Mouse (Mus musculus) midbrain, embryonic 14.5 days (tissue): ENCODE measurements at regions not wholly inside any gene's neighbourhood (a gene's known extent, or its start where the extent isn't known, plus 50 kb on each side); places are given as distances from the start of the nearest gene placed in this dataset.
A peak's percentile ranks its signal among the peaks of the same experiment; 100 is the strongest.

Experiments
- ATAC-seq: fragments of 200-750 bp; cut with Nextera tagmentation; 2 replicates; pipeline ENCODE4 v1.8.0; 2017; ENCODE audit warnings: moderate number of reproducible peaks, moderate library complexity; ENCODE audit not compliant: low FRiP score, low TSS enrichment
- DNase-seq: peaks from one replicate; pipeline ENCODE4 v3.0.0-alpha.2; 2015
- H3K27ac ChIP-seq: fragments of 300-500 bp; sonication (generic); replicated peaks from 2 replicates; pipeline ENCODE4 v1.5.1; 2014; ENCODE audit warnings: mild to moderate bottlenecking, low read depth, low read length, moderate library complexity
- H3K27me3 ChIP-seq: fragments of 300-500 bp; sonication (generic); 2 replicates; pipeline ENCODE4 v1.6.1; 2014; ENCODE audit warnings: low read length, control low read depth, mixed read lengths; ENCODE audit not compliant: control insufficient read depth, insufficient read depth
- H3K36me3 ChIP-seq: fragments of 300-500 bp; sonication (generic); 2 replicates; pipeline ENCODE4 v1.6.1; 2014; ENCODE audit warnings: low read length, control low read depth; ENCODE audit not compliant: control insufficient read depth, insufficient read depth
- H3K4me1 ChIP-seq: fragments of 300-500 bp; sonication (generic); 2 replicates; pipeline ENCODE4 v1.6.1; 2014; ENCODE audit warnings: mild to moderate bottlenecking, antibody characterized with exemption, low read length, control low read depth; ENCODE audit not compliant: control insufficient read depth, insufficient read depth
- H3K4me2 ChIP-seq: fragments of 300-500 bp; sonication (generic); 2 replicates; pipeline ENCODE4 v1.6.1; 2014; ENCODE audit warnings: mild to moderate bottlenecking, low read length, moderate library complexity
- H3K4me3 ChIP-seq: fragments of 300-500 bp; sonication (generic); replicated peaks from 2 replicates; pipeline ENCODE4 v1.5.1; 2014; ENCODE audit warnings: low read depth, low read length
- H3K9ac ChIP-seq: fragments of 300-500 bp; sonication (generic); replicated peaks from 2 replicates; pipeline ENCODE4 v1.6.1; 2014; ENCODE audit warnings: mild to moderate bottlenecking, low read length, moderate library complexity
- H3K9me3 ChIP-seq: fragments of 300-500 bp; sonication (generic); 2 replicates; pipeline ENCODE4 v1.6.1; 2016; ENCODE audit warnings: low read length, control low read depth, mixed read lengths; ENCODE audit not compliant: control insufficient read depth
- WGBS: fragments of 180-500 bp; shearing (Covaris S2); extraction: QIAGEN DNeasy Blood & Tissue Kit; methylation state at CpG from one replicate; pipeline ENCODE4 v1.1.7; 2014; 5-methylcytosine and 5-hydroxymethylcytosine counted together

- no peaks in the 10 kb centered on the region for H3K4me1 ChIP-seq
- 83% methylated on average over 4 of the region's 4 CpGs for WGBS
- no peak for DNase-seq
Measured at GRCm38 (mm10) chr11:8237556-8237955, 426.8 kb downstream of the Tns3 start.

GRCm38 (mm10) chr11:8236056-8236455 is 428.3 kb downstream of the Tns3 start:
- ATAC-seq (no peak), DNase-seq (no peak)
- WGBS, result 93% methylated on average over 2 of the region's 2 CpGs
- Histone ChIP-seq H3K9me3 (no peaks in the 10 kb centered on the region; the same call in 1 of the 2 replicates), H3K4me1 (no peaks in the 10 kb centered on the region), H3K27me3 (no peaks in the 10 kb centered on the region), H3K9ac (no peak overlapping the region), H3K36me3 (no peaks in the 10 kb centered on the region), H3K4me2 (no peak overlapping the region), H3K4me3 (no peak overlapping the region), H3K27ac (no peak overlapping the region)

More at GRCm38 (mm10) chr11:8237556-8237955, 426.8 kb downstream of the Tns3 start:
- no peak for ATAC-seq
- Histone ChIP-seq H3K27ac (no peak overlapping the region), H3K9me3 (no peaks in the 10 kb centered on the region; the same call in 1 of the 2 replicates), H3K36me3 (no peaks in the 10 kb centered on the region), H3K4me3 (no peak overlapping the region), H3K4me2 (no peak overlapping the region), H3K27me3 (no peaks in the 10 kb centered on the region), H3K9ac (no peak overlapping the region)

GRCm38 (mm10) chr11:8232636-8233189 is 431.6 kb downstream of the Tns3 start:
- WGBS, result 76% methylated on average over 9 of the region's 9 CpGs
- DNase-seq (no peak), ATAC-seq (no peak)
- H3K9me3 ChIP-seq, result no peaks in the 10 kb centered on the region
- H3K36me3 ChIP-seq, result no peaks in the 10 kb centered on the region
- H3K27me3 ChIP-seq, result no peaks in the 10 kb centered on the region
- H3K4me2 ChIP-seq, result no peak overlapping the region
- H3K9ac ChIP-seq, result no peak overlapping the region
- no peak overlapping the region for H3K4me3 ChIP-seq
- no peaks in the 10 kb centered on the region for H3K4me1 ChIP-seq
- no peak overlapping the region for H3K27ac ChIP-seq

- Histone ChIP-seq H3K4me1 (no peaks in the 10 kb centered on the region), H3K27ac (no peak overlapping the region), H3K27me3 (no peaks in the 10 kb centered on the region), H3K36me3 (no peaks in the 10 kb centered on the region), H3K4me3 (no peak overlapping the region), H3K9me3 (no peaks in the 10 kb centered on the region), H3K9ac (no peak overlapping the region), H3K4me2 (no peak overlapping the region)
- WGBS, result 77% methylated on average over 7 of the region's 7 CpGs
- ATAC-seq (no peak), DNase-seq (no peak)
Measured at GRCm38 (mm10) chr11:8229787-8230186, 434.5 kb downstream of the Tns3 start.

GRCm38 (mm10) chr11:8227772-8228425 is 436.4 kb downstream of the Tns3 start:
- WGBS, result 51% methylated on average over 8 of the region's 8 CpGs
- ATAC-seq, result no peak
- Histone ChIP-seq H3K27me3 (no peaks in the 10 kb centered on the region), H3K4me2 (no peak overlapping the region), H3K9me3 (no peaks in the 10 kb centered on the region), H3K36me3 (no peaks in the 10 kb centered on the region), H3K4me3 (no peak overlapping the region), H3K9ac (no peak overlapping the region), H3K4me1 (no peaks in the 10 kb centered on the region), H3K27ac (0 out of 2 replicates have a peak overlapping the region, but pooled peaks have one; percentile 26)
- DNase-seq, result peak; percentile 15

GRCm38 (mm10) chr11:8224366-8224765 is 440.0 kb downstream of the Tns3 start:
- no peak overlapping the region for H3K4me3 ChIP-seq
- no peak overlapping the region for H3K27ac ChIP-seq
- DNase-seq (no peak), ATAC-seq (no peak)
- no peaks in the 10 kb centered on the region for H3K9me3 ChIP-seq
- H3K36me3 ChIP-seq, result no peaks in the 10 kb centered on the region
- H3K4me2 ChIP-seq, result no peak overlapping the region
- no peaks in the 10 kb centered on the region for H3K4me1 ChIP-seq
- no peak overlapping the region for H3K9ac ChIP-seq
- H3K27me3 ChIP-seq, result no peaks in the 10 kb centered on the region
- WGBS, result 92% methylated on average over 1 of the region's 1 CpGs

GRCm38 (mm10) chr11:8220618-8221017 is 443.7 kb downstream of the Tns3 start:
- H3K27ac ChIP-seq, result no peak overlapping the region
- H3K4me1 ChIP-seq, result no peaks in the 10 kb centered on the region
- no peak for DNase-seq
- 78% methylated on average over 3 of the region's 3 CpGs for WGBS
- H3K4me3 ChIP-seq, result no peak overlapping the region
- no peaks in the 10 kb centered on the region for H3K36me3 ChIP-seq
- no peak overlapping the region for H3K4me2 ChIP-seq
- no peak for ATAC-seq
- no peak overlapping the region for H3K9ac ChIP-seq
- H3K27me3 ChIP-seq, result no peaks in the 10 kb centered on the region
- H3K9me3 ChIP-seq, result no peaks in the 10 kb centered on the region

- ATAC-seq (no peak), DNase-seq (no peak)
- H3K27ac ChIP-seq, result no peak overlapping the region
- no peaks in the 10 kb centered on the region for H3K9me3 ChIP-seq
- no peak overlapping the region for H3K4me2 ChIP-seq
- WGBS, result 84% methylated on average over 6 of the region's 6 CpGs
- H3K36me3 ChIP-seq, result no peaks in the 10 kb centered on the region
- H3K4me1 ChIP-seq, result no peaks in the 10 kb centered on the region
- H3K4me3 ChIP-seq, result no peak overlapping the region
- H3K9ac ChIP-seq, result no peak overlapping the region
- no peaks in the 10 kb centered on the region for H3K27me3 ChIP-seq
Measured at GRCm38 (mm10) chr11:8219911-8220310, 444.4 kb downstream of the Tns3 start.

- Histone ChIP-seq H3K9ac (no peak overlapping the region), H3K36me3 (no peaks in the 10 kb centered on the region), H3K4me2 (no peak overlapping the region), H3K27me3 (no peaks in the 10 kb centered on the region), H3K4me1 (no peaks in the 10 kb centered on the region), H3K4me3 (no peak overlapping the region), H3K27ac (no peak overlapping the region), H3K9me3 (no peaks in the 10 kb centered on the region)
- ATAC-seq, result no peak
- DNase-seq, result no peak
- WGBS, result 58% methylated on average over 7 of the region's 7 CpGs
Measured at GRCm38 (mm10) chr11:8215634-8216033, 448.7 kb downstream of the Tns3 start.
